Comparison of ENCODE assay signal across 27 mouse cellular contexts in the genomic region with DNA sequence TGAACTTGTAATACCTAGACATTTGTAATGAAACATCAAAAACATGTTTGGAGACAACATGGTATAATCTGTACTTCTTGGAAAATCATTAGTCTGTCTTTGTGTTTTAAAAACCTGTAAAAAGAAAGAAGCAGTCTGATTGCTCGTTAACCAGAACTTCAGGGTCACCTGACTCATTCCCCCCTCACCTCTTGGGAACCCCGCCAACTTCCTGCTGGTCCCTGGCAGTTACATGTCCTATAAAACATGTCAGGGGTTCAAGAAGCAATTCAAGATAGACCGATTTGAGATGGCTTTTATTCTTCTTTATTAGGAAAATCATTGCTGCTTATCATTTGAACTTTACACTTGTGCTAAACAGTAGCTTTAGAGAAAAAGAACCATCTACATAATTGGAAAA. TPM values are rescaled to one million over a fixed set of nuclear protein-coding genes. Genes with fewer than 3 reads are reported as not detected.
DNase-seq lines count a peak whose midpoint lies in the region; ATAC-seq and TF ChIP-seq lines count a peak whose summit lies in the region.
"Had no signal": no experiment of that assay in that cellular context is flagged by ENCODE, and none has a peak within 500 bp of the region (broad histone marks: within the 10 kb centered on the region; RNA-seq: fewer than 3 reads in every experiment).

No protein-coding gene starts in this region.

- H3K9me3 ChIP-seq in midbrain, postnatal 0 days (ENCODE audit: low read length): no peaks in the 10 kb centered on the region
- H3K9me3 ChIP-seq: embryonic facial prominence, embryonic 15.5 days; G1E; hindbrain, embryonic 13.5 days; midbrain, embryonic 10.5 days had no signal

- no peak overlapping the region for H3K9ac ChIP-seq in liver, adult 2 months (ENCODE audit: low read depth, low read length)
- H3K9ac ChIP-seq in midbrain, postnatal 0 days (replicated peaks; ENCODE audit: low read length, poor library complexity, severe bottlenecking): no peak overlapping the region
- H3K9ac ChIP-seq: embryonic facial prominence, embryonic 15.5 days; hindbrain, embryonic 13.5 days; liver, embryonic 13.5 days; lung, embryonic 14.5 days had no signal

- H3K27me3 ChIP-seq in liver, adult 2 months (ENCODE audit: control insufficient read depth, insufficient read depth, low read length): no peaks in the 10 kb centered on the region
- H3K27me3 ChIP-seq in midbrain, postnatal 0 days (ENCODE audit: insufficient read depth, low read length): no peaks in the 10 kb centered on the region
- H3K27me3 ChIP-seq: embryonic facial prominence, embryonic 15.5 days; hindbrain, embryonic 13.5 days; liver, embryonic 13.5 days had no signal

- no peak for TF ChIP-seq CTCF in liver, adult 2 months (IDR thresholded peaks at IDR 0.05; ENCODE audit: low read depth, low read length)
- TF ChIP-seq CTCF in midbrain, postnatal 0 days (IDR thresholded peaks at IDR 0.05): no peak

- no peak overlapping the region for H3K4me2 ChIP-seq in midbrain, postnatal 0 days (ENCODE audit: low read depth, low read length, poor library complexity, severe bottlenecking)
- H3K4me2 ChIP-seq: embryonic facial prominence, embryonic 15.5 days; heart, embryonic 11.5 days; hindbrain, embryonic 13.5 days; liver, embryonic 13.5 days; lung, embryonic 14.5 days had no signal

- H3K27ac ChIP-seq in liver, adult 2 months (replicated peaks; ENCODE audit: insufficient read depth, low read depth, low read length): no peak overlapping the region
- no peak overlapping the region for H3K27ac ChIP-seq in midbrain, postnatal 0 days (ENCODE audit: low read depth, low read length)
- H3K27ac ChIP-seq: embryonic facial prominence, embryonic 15.5 days; gastrocnemius, adult 2 months; hindbrain, embryonic 13.5 days; liver, embryonic 13.5 days; macrophage; midbrain, embryonic 10.5 days had no signal

- no peaks in the 10 kb centered on the region for H3K36me3 ChIP-seq in liver, adult 2 months (ENCODE audit: control insufficient read depth, insufficient read depth, low read length)
- no peaks in the 10 kb centered on the region for H3K36me3 ChIP-seq in midbrain, postnatal 0 days (ENCODE audit: insufficient read depth, low read length)
- H3K36me3 ChIP-seq: embryonic facial prominence, embryonic 15.5 days; G1E; hindbrain, embryonic 13.5 days; liver, embryonic 13.5 days; midbrain, embryonic 10.5 days had no signal

- DNase-seq in heart, postnatal 4 days: peak; percentile 6
- no peak for DNase-seq in heart, adult 18-20 months
- peak; percentile 6 for DNase-seq in liver, adult 2 months (ENCODE audit: extremely low read depth, low read depth, low spot score)
- DNase-seq in liver: no peak
- peak; percentile 60 for DNase-seq in adrenal gland, postnatal 14 days
- peak; percentile 42 to 44 for DNase-seq in kidney, postnatal 36 days
- no peak for DNase-seq in midbrain, postnatal 0 days (ENCODE audit: low spot score)
- no peak for DNase-seq in layer of hippocampus, postnatal 14 days (ENCODE audit: low spot score in 2 of 2)
- DNase-seq: gastrocnemius, adult 2 months; heart, postnatal 10 days; liver, embryonic 13.5 days; lung, embryonic 14.5 days; right cerebral cortex, postnatal 4 days had no signal

- no peak for ATAC-seq in midbrain, postnatal 0 days (ENCODE audit: low FRiP score)
- ATAC-seq: activated CD4-positive, CD25-positive, alpha-beta regulatory T cell, adult 4 months; inflammation-experienced regulatory T-cells, adult 6 months had no signal

- no peak overlapping the region for H3K4me3 ChIP-seq in liver, adult 2 months (ENCODE audit: insufficient read depth, low read depth, low read length)
- H3K4me3 ChIP-seq in midbrain, postnatal 0 days (ENCODE audit: low read depth, low read length): no peak overlapping the region
- H3K4me3 ChIP-seq: embryonic facial prominence, embryonic 15.5 days; gastrocnemius, adult 2 months; hindbrain, embryonic 13.5 days; liver, embryonic 13.5 days; midbrain, embryonic 10.5 days had no signal

- WGBS in liver, adult 2 months: 60% methylated on average over 3 of the region's 3 CpGs
- 79% methylated on average over 3 of the region's 3 CpGs for WGBS in midbrain, postnatal 0 days

- H3K79me2 ChIP-seq in liver, adult 2 months (ENCODE audit: control insufficient read depth, insufficient read depth, low read length): no peaks in the 10 kb centered on the region

- H3K4me1 ChIP-seq in liver, adult 2 months (ENCODE audit: control insufficient read depth, insufficient read depth, low read length): no peaks in the 10 kb centered on the region
- no peaks in the 10 kb centered on the region for H3K4me1 ChIP-seq in midbrain, postnatal 0 days (ENCODE audit: insufficient read depth, low read length)
- H3K4me1 ChIP-seq: embryonic facial prominence, embryonic 15.5 days; hindbrain, embryonic 13.5 days; liver, embryonic 13.5 days; midbrain, embryonic 10.5 days had no signal

- no peak for TF ChIP-seq POLR2A in liver, adult 2 months (IDR thresholded peaks at IDR 0.05; ENCODE audit: extremely low read depth, insufficient read depth, low read length)

RNA-seq across cellular contexts. Expression of gene Abca15, which starts 43.2 kb away (rescaled TPM):
- not detected for total RNA-seq in heart, postnatal 4 days (2021)
- total RNA-seq in heart, adult 18-20 months (2021): not detected
- total RNA-seq in liver, adult 2 months (2014; rRNA removed): not detected in 2 replicates
- polyA plus RNA-seq in liver, adult 2 months (2012; rRNA removed): not detected in 2 replicates
- not detected in 2 replicates for total RNA-seq in adrenal gland, postnatal 14 days (2021)
- 0.09 TPM in 1 of 2 replicates, not detected in the other for total RNA-seq in midbrain, postnatal 0 days (2014; rRNA removed)
- not detected in 2 replicates for polyA plus RNA-seq in midbrain, postnatal 0 days (2015; fragmentation: Nextera tagmentation; extraction: Ambion mirVana)
- total RNA-seq in layer of hippocampus, postnatal 14 days (2021): not detected
- total RNA-seq: gastrocnemius, adult 2 months; heart, postnatal 10 days; layer of hippocampus, adult 8-10 months; left cerebral cortex, adult 8-10 months had no signal
- polyA plus RNA-seq: activated CD4-positive, CD25-positive, alpha-beta regulatory T cell, adult 4 months; brain, embryonic 14.5 days; embryonic facial prominence, embryonic 15.5 days; G1E; gonadal fat pad, adult 2 months; heart, embryonic 11.5 days; hindbrain, embryonic 13.5 days; limb, embryonic 11.5 days; liver, embryonic 13.5 days; lung, embryonic 14.5 days; macrophage; midbrain, embryonic 10.5 days; stomach, embryonic 16.5 days had no signal

Comparison
In these comparisons a context has a peak if more than half of its experiments do, and no peak if none do; other contexts are left out.
1. DNase-seq: peak in heart, postnatal 4 days (single experiment), liver, adult 2 months (single experiment), adrenal gland, postnatal 14 days (single experiment) and kidney, postnatal 36 days (2 of 2); none in heart, adult 18-20 months (0 of 2), liver (single experiment), midbrain, postnatal 0 days (single experiment) and layer of hippocampus, postnatal 14 days (0 of 2).